Mouse (Mus musculus) liver, embryonic 14.5 days (tissue): ENCODE measurements around the gene Gdf11. TPM values are rescaled to one million over a fixed set of nuclear protein-coding genes. Genes with fewer than 3 reads are reported as not detected.

Experiments used
- ATAC-seq: fragments of 200-750 bp; cut with Nextera tagmentation; 2 replicates; pipeline ENCODE4 v1.8.0; 2017; ENCODE audit warnings: moderate number of reproducible peaks, mild to moderate bottlenecking, moderate library complexity; ENCODE audit not compliant: insufficient read depth
- DNase-seq, 3 experiments: peaks; one replicate each; pipeline ENCODE4 v3.0.0-alpha.2; 2012 to 2013; ENCODE audit warnings: low read depth in 3 of 3, low spot score in 3 of 3
- H3K27ac ChIP-seq: fragments of 300-500 bp; sonication (generic); 2 replicates; pipeline ENCODE4 v1.5.1; 2014; ENCODE audit warnings: moderate library complexity, mild to moderate bottlenecking, control low read depth, inconsistent platforms
- H3K27me3 ChIP-seq: fragments of 300-500 bp; sonication (generic); 2 replicates; pipeline ENCODE4 v1.6.1; 2014; ENCODE audit warnings: mild to moderate bottlenecking, low read length, moderate library complexity; ENCODE audit not compliant: control insufficient read depth, insufficient read depth
- H3K36me3 ChIP-seq: fragments of 300-500 bp; sonication (generic); replicated peaks from 2 replicates; pipeline ENCODE4 v1.6.1; 2014; ENCODE audit warnings: low read depth; ENCODE audit not compliant: control insufficient read depth, insufficient read depth
- H3K4me1 ChIP-seq, 2 experiments: fragments of 200-500 bp in 1 of 2; fragments of 300-500 bp in 1 of 2; sonication (generic) in 1 of 2; replicated peaks; 2 replicates each; pipeline ENCODE4 v1.6.1; 2012 to 2014; ENCODE audit warnings: antibody characterized with exemption in 1 of 2, inconsistent platforms in 1 of 2, low read length in 1 of 2; ENCODE audit not compliant: control insufficient read depth in 2 of 2, insufficient read depth in 2 of 2
- H3K4me2 ChIP-seq: fragments of 300-500 bp; sonication (generic); 2 replicates; pipeline ENCODE4 v1.6.1; 2014; ENCODE audit warnings: low read depth, mild to moderate bottlenecking, control low read depth, moderate library complexity
- H3K4me3 ChIP-seq, 2 experiments: fragments of 200-500 bp in 1 of 2; fragments of 300-500 bp in 1 of 2; sonication (generic) in 1 of 2; 2 replicates each; pipeline ENCODE4 v1.5.1; 2012 to 2014; ENCODE audit warnings: low read depth in 2 of 2, low read length in 2 of 2, mild to moderate bottlenecking in 2 of 2, control low read depth in 1 of 2, inconsistent platforms in 1 of 2, moderate library complexity in 1 of 2; ENCODE audit not compliant: insufficient read depth in 1 of 2
- H3K9ac ChIP-seq: fragments of 300-500 bp; sonication (generic); replicated peaks from 2 replicates; pipeline ENCODE4 v1.6.1; 2014; ENCODE audit warnings: mild to moderate bottlenecking, control low read depth, moderate library complexity
- H3K9me3 ChIP-seq: fragments of 300-500 bp; sonication (generic); 2 replicates; pipeline ENCODE4 v1.6.1; 2016; ENCODE audit warnings: low read length, mixed read lengths; ENCODE audit not compliant: control insufficient read depth
- CTCF ChIP-seq: IDR thresholded peaks from 2 replicates; pipeline ENCODE4 v1.5.1; 2016; ENCODE audit warnings: antibody characterized with exemption, low read depth, control low read depth
- EP300 ChIP-seq: IDR thresholded peaks from 2 replicates; pipeline ENCODE4 v1.6.1; 2016; ENCODE audit warnings: antibody characterized with exemption, low read depth
- WGBS: fragments of 180-500 bp; shearing (Covaris S2); extraction: QIAGEN DNeasy Blood & Tissue Kit; methylation state at CpG from one replicate; pipeline ENCODE4 v1.1.7; 2014; ENCODE audit not compliant: insufficient replicate concordance; 5-methylcytosine and 5-hydroxymethylcytosine counted together
- polyA plus RNA-seq, 2 experiments: library from polyadenylated mRNA; depleted of rRNA in 1 of 2; stranded (reverse) in 1 of 2; unstranded in 1 of 2; fragments of >200 nt; fragmentation: Nextera tagmentation in 1 of 2; extraction: Ambion mirVana in 1 of 2; gene quantifications; 2 replicates each; pipeline versions ENCODE4 v1.2.1 to v1.2.3; 2012 to 2014

The Gdf11 gene
- polyA plus RNA-seq, 2 experiments = 0.23 to 0.36 TPM

DNA sequence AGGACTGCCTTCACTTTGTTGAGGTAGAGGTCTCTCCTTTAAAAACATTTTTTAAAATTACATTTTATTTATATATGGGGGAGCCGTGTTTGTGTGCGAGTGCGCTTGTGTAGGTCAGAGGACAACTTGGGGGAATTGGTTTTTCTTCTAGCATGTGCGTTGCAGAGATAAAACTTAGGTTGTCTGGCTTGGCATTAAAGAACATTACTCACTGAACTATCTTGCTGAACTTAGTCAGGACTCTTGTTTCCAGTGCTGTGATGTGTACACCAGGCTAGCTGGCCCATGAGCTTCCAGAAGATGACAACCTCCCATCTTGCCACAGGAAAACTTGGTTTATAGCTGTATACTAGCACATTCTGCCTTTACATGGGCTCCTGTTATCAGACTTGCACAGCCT, 44.9 kb downstream of the Gdf11 start:
- H3K9me3 ChIP-seq = no peaks in the 10 kb centered on the region
- no peaks in the 10 kb centered on the region for H3K27me3 ChIP-seq
- TF ChIP-seq EP300 = no peak
- no peak for TF ChIP-seq CTCF
- peaks cover 42% of the 10 kb centered on the region for H3K36me3 ChIP-seq
- no peak overlapping the region for H3K27ac ChIP-seq
- 76% methylated on average over 4 of the region's 4 CpGs for WGBS
- H3K4me2 ChIP-seq = no peak overlapping the region
- no peak overlapping the region for H3K4me3 ChIP-seq
- no peak overlapping the region for H3K9ac ChIP-seq
- ATAC-seq (no peak), DNase-seq (no peak)
- H3K4me1 ChIP-seq = no peaks in the 10 kb centered on the region

DNA sequence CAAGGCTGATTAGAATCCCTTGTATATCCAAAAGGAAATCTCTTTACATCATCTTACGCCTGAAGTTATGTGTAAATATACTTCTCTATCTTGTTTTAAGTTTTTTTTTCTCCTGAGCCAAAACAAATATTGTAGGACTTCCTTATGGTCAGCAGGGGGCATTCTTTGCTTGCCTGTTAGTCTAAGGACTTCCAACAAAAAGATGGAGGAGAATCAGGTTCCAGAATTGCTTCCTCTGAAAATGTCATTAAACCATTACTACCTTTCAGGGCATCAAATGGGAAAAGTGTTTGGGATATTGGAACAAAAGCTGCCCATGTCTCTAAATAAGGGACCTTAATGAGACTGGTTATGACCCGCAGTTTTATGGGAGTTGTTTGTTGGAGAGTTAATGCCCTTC, 46.0 kb downstream of the Gdf11 start:
- no peak overlapping the region for H3K9ac ChIP-seq
- DNase-seq = no peak
- TF ChIP-seq EP300 (no peak), CTCF (peak; percentile 42)
- H3K4me2 ChIP-seq = no peak overlapping the region
- H3K4me1 ChIP-seq = peaks cover under 1 to 4% of the 10 kb centered on the region in 2 experiments; a peak in 3 of 4 replicates
- H3K9me3 ChIP-seq = no peaks in the 10 kb centered on the region
- H3K27ac ChIP-seq = no peak overlapping the region
- H3K27me3 ChIP-seq = no peaks in the 10 kb centered on the region
- H3K4me3 ChIP-seq = no peak overlapping the region
- H3K36me3 ChIP-seq = peaks cover 49% of the 10 kb centered on the region
- WGBS = 81% methylated on average over 2 of the region's 2 CpGs
- no peak for ATAC-seq

GRCm38 (mm10) chr10:128843260-128843659, 48.3 kb downstream of the Gdf11 start:
- no peak overlapping the region for H3K27ac ChIP-seq
- no peak overlapping the region for H3K4me3 ChIP-seq
- H3K9ac ChIP-seq = no peak overlapping the region
- H3K9me3 ChIP-seq = no peaks in the 10 kb centered on the region
- H3K4me2 ChIP-seq = no peak overlapping the region
- H3K36me3 ChIP-seq = peaks cover 49% of the 10 kb centered on the region
- no peaks in the 10 kb centered on the region for H3K27me3 ChIP-seq
- no peak for DNase-seq
- peaks cover 12 to 19% of the 10 kb centered on the region in 2 experiments for H3K4me1 ChIP-seq
- TF ChIP-seq CTCF (no peak), EP300 (no peak)
- ATAC-seq = no peak
- WGBS = 83% methylated on average over 5 of the region's 5 CpGs

- peaks cover 12 to 19% of the 10 kb centered on the region in 2 experiments for H3K4me1 ChIP-seq
- H3K9ac ChIP-seq = no peak overlapping the region; the same call in 1 of the 2 replicates
- DNase-seq (peak in 1 of 3 experiments; percentile 16), ATAC-seq (peak; percentile 54)
- H3K36me3 ChIP-seq = peaks cover 45% of the 10 kb centered on the region
- peak overlapping the region; percentile 39; the same call in 1 of the 2 replicates for H3K27ac ChIP-seq
- H3K9me3 ChIP-seq = no peaks in the 10 kb centered on the region
- no peaks in the 10 kb centered on the region for H3K27me3 ChIP-seq
- peak; percentile 72 for TF ChIP-seq EP300
- TF ChIP-seq CTCF = no peak
- no peak overlapping the region for H3K4me3 ChIP-seq
- H3K4me2 ChIP-seq = peak overlapping the region; percentile 25; the same call in 1 of the 2 replicates
These were observed 50.9 kb downstream of the Gdf11 start for GRCm38 (mm10) chr10:128840612-128841011.

DNA sequence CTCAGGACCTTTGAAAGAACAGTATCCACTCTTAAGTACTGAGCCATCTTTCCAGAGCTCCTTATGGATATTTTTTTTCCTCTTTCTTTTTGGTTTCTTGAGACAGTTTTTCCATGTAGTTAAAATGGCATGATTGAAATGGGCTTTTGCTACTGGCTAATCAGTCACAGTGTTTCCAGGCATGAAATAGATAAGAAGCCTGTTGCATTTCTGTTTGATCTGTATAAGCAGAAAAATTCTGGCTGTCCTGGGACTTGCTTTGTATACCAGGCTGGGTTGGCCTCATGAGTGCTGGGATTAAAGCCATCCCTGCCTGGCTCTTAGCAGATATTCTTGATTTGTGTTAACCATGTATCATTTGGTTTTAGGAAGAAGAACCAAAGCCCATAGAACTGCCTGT, 52.1 kb downstream of the Gdf11 start:
- Histone ChIP-seq H3K9ac (no peak overlapping the region), H3K36me3 (peaks cover 48% of the 10 kb centered on the region), H3K4me2 (peak overlapping the region; percentile 22)

More for the DNA sequence above, 52.1 kb downstream of the Gdf11 start:
- ATAC-seq (peak; percentile 66; the same call in 1 of the 2 replicates), DNase-seq (no peak)
- no peaks in the 10 kb centered on the region for H3K27me3 ChIP-seq
- H3K4me3 ChIP-seq = no peak overlapping the region
- TF ChIP-seq CTCF (no peak), EP300 (peak; percentile 55; the same call in 1 of the 2 replicates)
- H3K4me1 ChIP-seq = peaks cover 12 to 19% of the 10 kb centered on the region in 2 experiments
- H3K27ac ChIP-seq = peak overlapping the region; percentile 33; the same call in 1 of the 2 replicates
- no peaks in the 10 kb centered on the region for H3K9me3 ChIP-seq
